Mouse (Mus musculus): ENCODE measurements around the gene Spcs3.

The Spcs3 gene

DNA sequence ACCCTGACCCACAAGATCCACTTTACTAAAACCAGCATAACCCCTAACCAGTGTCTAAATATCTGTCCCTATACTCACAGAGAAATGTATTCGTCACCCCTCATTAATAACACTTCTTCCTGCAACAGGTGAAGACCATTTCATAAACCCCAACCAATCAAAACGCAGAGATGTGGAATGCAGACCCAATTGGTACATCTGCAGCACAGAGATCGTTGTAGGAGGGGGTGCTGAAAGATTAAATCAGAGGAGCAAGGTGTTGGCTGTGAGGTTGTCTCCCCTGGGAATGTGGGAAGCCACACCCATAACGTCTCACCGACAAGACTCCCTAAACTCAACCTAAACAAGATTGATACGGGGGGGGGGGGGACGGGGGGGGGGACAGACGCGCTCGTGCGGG is 21.0 kb downstream of the Spcs3 start:
- peak; percentile 17; the same call in 1 of the 2 replicates for ATAC-seq (ENCODE audit: low TSS enrichment)

DNA sequence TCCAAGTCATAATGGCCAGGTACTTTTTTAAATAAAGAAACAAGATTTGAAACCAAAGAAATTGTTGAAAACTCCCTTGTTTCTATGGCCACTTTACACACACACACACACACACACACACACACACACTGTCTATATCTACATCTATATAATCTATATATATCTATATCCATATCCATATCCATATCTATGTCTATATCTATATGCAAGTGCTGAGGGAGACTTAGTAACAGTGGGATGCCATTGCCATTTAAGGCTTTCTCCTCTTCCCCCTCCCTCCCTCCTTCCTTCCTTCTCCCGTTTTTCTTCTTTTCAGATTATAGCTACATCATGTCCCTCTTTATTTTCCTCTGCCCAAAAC is 21.7 kb downstream of the Spcs3 start:
- no peak for ATAC-seq (ENCODE audit: low TSS enrichment)

DNA sequence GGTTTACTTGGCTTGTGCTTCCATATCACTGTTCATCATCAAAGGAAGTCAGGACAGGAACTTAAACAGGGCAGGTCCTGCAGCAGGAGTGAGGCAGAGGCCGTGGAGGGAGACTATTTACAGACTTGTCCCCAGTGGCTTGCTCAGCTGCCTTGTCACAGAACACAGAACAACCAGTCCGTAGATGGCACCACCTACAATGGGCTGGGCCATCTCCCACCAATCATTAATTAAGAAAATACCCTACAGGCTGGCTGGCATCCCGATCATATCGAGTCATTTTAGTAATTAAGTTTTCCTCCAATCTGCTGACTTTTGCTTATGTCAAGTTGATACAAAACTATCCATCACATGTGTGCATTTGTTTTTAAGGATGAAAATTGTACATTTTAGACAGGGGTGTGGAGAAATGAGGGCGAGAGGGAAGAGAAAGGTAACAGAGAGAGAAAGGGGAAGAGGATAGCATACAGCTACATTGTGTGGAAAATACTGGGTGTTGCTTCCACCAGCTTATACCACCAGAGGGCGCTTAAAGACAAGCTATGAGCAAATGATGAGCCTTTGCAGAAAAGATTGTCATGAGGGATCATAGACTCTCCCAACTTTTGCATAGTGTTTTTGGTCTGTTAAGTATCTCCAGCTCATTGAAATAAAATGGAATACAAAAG is 22.2 kb downstream of the Spcs3 start:
- ATAC-seq (ENCODE audit: low TSS enrichment): peak; percentile 60

DNA sequence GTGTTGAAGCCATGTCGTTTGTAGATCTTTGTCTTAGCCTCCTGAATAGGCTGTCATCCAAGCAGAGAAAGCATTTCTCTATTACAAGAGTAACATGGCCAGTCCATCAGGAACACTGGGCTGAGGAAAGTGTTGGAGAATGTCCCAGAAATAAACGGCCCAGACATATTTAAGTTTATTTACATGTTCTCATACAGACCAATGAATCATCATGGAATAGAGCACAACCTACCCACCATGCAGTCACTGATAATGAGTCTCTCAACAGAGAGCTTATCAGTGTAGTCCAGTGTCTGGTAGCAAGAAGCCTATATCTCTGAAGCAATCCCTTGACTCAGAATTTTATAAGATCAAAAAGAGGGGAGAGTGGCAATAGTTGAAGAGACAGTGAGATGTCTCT is 24.7 kb downstream of the Spcs3 start:
- no peak for ATAC-seq (ENCODE audit: low TSS enrichment)

DNA sequence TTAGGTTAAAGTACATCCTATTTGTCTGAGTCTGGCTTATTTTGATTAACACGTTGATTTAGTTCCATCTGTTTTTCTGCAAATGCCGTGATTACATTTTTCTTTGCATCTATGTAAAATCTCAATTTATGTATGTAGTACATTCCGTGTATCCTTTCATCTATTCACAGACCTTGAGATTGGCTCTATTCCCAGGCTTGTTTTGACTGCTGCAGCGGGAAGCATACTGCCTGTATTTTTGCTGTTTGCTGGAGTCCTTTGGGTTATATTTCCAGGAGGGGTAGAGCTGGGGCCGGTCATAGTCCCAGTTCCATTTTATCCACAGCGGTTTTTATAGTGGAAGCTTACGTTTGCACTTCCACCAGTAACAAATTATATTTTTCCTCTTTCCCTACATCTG is 26.7 kb downstream of the Spcs3 start:
- peak; percentile 79 for ATAC-seq (ENCODE audit: low TSS enrichment)

DNA sequence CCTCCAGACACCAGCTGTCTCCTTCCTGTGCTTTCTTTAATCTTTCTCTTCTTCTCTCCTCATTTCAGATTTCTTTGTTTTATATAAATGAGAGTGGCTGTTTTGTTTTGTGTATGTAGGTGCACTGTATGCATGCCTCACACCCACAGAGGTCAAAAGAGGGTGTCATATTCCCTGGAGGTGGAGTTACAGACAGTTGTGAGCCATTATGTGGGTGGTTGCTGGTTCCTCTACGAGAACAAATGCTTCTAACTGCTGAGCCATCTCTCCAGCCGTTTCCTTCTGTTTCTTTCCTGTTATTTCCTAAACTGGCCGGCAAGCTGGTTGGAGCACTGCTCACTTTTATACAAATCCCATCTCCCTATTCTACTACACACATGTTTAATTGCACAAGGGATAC is 35.9 kb downstream of the Spcs3 start:
- peak; percentile 83 for ATAC-seq (ENCODE audit: low TSS enrichment)

DNA sequence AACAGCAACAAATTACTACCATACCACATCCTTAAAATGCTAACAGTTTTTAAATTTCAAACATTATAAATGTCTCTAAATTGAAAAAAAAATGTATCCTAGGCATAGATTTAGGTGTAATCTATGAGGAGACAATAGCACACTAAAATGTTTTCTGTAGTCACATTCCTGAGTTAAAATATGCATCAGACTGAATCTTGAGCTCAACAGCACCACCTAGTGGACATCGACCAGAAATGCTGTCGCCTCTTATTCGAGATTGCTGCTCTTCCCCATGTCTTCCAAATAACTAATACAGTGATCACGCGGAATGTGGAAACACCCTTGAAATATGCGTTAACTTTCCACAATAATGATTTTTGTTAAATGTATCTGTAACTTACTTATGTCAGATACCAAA is 36.7 kb downstream of the Spcs3 start:
- peak; percentile 86 for ATAC-seq (ENCODE audit: low TSS enrichment)

DNA sequence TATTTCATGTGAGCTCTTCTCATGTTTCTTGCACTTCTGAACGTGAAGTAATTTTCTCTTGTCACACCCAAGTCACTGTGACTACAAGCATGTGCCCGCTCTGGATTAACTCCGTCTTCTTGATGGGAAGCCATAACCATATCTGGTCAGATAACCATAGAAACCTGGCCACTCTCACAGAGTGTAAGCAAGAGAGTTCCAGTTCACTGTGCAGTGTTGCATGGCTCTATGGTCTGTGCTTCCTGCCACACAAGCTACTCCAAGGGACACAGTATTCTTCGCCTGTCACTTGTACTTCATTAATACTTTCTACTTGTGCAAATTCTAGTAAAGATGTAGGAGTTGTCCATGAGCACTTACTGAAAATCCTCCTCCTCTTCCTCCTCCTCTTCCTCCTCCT is 37.9 kb downstream of the Spcs3 start:
- ATAC-seq (ENCODE audit: low TSS enrichment): no peak

DNA sequence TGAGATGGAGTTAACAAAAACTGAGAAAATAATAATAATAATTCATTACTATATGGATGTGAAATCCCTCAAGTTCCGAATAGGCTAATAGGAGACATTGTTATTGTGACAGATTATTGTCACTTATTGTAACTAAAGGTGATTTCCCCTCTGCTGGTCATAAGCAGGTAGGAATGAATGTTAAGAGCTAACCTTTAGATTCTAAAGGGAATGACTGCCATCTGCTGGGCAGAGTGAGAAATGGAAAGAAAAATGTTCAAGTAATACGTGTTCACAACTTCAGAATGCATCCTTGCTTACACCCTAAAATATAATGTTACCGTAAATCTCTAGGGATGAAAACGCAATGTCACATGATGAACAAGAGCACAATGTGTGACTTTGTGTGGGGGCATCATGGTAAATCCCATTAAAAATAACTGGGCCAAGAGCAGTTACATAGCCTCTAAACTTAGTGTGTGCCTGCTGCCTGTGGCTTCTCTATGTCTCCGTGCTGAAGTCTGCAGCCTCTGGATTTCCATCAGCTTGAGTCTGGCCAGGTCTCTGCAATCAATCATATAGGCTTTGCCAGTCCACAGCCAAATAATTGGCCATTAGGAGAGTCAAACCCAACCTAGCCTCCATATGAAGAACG is 38.6 kb downstream of the Spcs3 start:
- no peak for ATAC-seq (ENCODE audit: low TSS enrichment)

DNA sequence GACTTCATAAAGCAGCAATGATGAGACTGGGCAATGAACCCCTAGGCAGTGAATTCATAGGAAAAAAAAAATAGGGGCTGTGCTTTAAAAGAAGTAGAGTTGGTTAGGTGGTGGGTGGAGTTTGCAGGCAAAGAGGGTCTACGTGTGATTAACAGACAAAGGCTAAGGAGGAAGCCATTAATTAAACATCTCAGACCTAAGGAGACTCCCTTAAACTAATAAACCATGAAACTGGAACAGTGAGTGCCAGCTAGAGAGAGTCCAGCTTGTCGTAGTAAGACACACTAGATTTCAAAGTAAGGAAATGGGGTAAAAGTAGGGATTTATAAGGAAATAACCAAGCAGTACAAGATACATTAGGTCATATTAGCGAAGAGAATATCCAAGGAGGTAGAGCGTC is 41.4 kb downstream of the Spcs3 start:
- no peak for ATAC-seq (ENCODE audit: low TSS enrichment)

DNA sequence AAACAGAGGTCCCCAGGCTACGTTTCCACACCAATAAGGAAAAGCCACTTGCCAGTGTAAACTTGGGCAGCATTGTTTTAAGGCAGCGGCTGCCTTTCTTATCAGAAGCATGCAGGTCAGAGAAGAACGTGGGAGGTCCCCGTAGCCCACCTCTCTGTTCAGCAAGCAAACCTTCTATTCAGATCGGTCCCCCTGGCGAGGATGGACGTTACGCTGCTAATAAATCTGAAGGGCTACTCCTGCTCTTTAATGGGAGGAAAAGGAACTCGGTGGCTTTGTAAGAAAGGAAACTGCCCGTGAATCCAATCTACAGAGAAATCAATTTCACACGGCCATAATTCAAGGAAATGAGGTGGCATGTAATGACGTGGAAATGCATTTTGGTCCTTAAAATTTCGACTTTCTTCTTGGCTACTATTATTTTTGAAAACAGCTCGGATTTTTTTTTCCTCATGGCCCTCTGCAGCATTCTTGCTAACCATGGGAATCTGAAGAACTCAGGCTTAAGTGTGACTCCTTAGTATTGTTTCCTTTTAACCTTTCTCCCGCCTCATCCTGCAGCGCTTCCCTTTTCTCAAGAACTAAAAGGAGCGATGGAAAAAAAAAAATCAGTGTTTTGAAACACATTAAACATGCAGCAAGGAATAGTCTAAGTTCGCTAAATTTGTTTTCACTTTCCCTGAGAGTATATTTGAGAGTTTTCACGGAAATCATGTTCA is 43.1 kb downstream of the Spcs3 start:
- peak; percentile 52 for ATAC-seq (ENCODE audit: low TSS enrichment)
